Mouse (Mus musculus) stomach, embryonic 14.5 days (tissue): ENCODE measurements around the gene 3110009E18Rik. TPM values are rescaled to one million over a fixed set of nuclear protein-coding genes. Genes with fewer than 3 reads are reported as not detected.

Source experiments
- ATAC-seq: fragments of 200-750 bp; cut with Nextera tagmentation; 2 replicates; pipeline ENCODE4 v1.8.0; 2017; ENCODE audit warnings: low read depth, moderate TSS enrichment; ENCODE audit not compliant: insufficient number of reproducible peaks, insufficient read depth, low FRiP score
- H3K27ac ChIP-seq: fragments of 300-500 bp; sonication (generic); 2 replicates; pipeline ENCODE4 v1.5.1; 2014; ENCODE audit warnings: mild to moderate bottlenecking, low read length, moderate library complexity, mixed read lengths
- H3K27me3 ChIP-seq: fragments of 300-500 bp; sonication (generic); 2 replicates; pipeline ENCODE4 v1.6.1; 2014; ENCODE audit warnings: low read length, control low read depth, mixed read lengths; ENCODE audit not compliant: control insufficient read depth, insufficient read depth
- H3K36me3 ChIP-seq: fragments of 300-500 bp; sonication (generic); 2 replicates; pipeline ENCODE4 v1.6.1; 2014; ENCODE audit warnings: mild to moderate bottlenecking, control low read depth, low read length, moderate library complexity, mixed read lengths; ENCODE audit not compliant: control insufficient read depth, insufficient read depth
- H3K4me1 ChIP-seq: fragments of 300-500 bp; sonication (generic); 2 replicates; pipeline ENCODE4 v1.6.1; 2014; ENCODE audit warnings: low read length, control low read depth, mixed read lengths; ENCODE audit not compliant: control insufficient read depth, insufficient read depth
- H3K4me2 ChIP-seq: fragments of 300-500 bp; sonication (generic); replicated peaks from 2 replicates; pipeline ENCODE4 v1.6.1; 2014; ENCODE audit warnings: low read depth, low read length, control low read depth
- H3K4me3 ChIP-seq: fragments of 300-500 bp; sonication (generic); 2 replicates; pipeline ENCODE4 v1.5.1; 2014; ENCODE audit warnings: low read depth, low read length, control low read depth
- H3K9ac ChIP-seq: fragments of 300-500 bp; sonication (generic); replicated peaks from 2 replicates; pipeline ENCODE4 v1.6.1; 2014; ENCODE audit warnings: low read depth, mild to moderate bottlenecking, control low read depth, low read length, moderate library complexity, mixed read lengths
- H3K9me3 ChIP-seq: fragments of 300-500 bp; sonication (generic); 2 replicates; pipeline ENCODE4 v1.6.1; 2016; ENCODE audit warnings: low read depth, low read length, control low read depth; ENCODE audit not compliant: control insufficient read depth
- WGBS: fragments of 180-500 bp; shearing (Covaris S2); extraction: QIAGEN DNeasy Blood & Tissue Kit; methylation state at CpG from one replicate; pipeline ENCODE4 v1.1.7; 2014; 5-methylcytosine and 5-hydroxymethylcytosine counted together
- polyA plus RNA-seq: library from polyadenylated mRNA; unstranded; fragments of >200 nt; fragmentation: Nextera tagmentation; extraction: Ambion mirVana; gene quantifications from 2 replicates; pipeline ENCODE4 v1.2.1, GENCODE M21; 2014

The 3110009E18Rik gene
- polyA plus RNA-seq, 1 experiment from 2014 or later = 22.4 TPM

DNA sequence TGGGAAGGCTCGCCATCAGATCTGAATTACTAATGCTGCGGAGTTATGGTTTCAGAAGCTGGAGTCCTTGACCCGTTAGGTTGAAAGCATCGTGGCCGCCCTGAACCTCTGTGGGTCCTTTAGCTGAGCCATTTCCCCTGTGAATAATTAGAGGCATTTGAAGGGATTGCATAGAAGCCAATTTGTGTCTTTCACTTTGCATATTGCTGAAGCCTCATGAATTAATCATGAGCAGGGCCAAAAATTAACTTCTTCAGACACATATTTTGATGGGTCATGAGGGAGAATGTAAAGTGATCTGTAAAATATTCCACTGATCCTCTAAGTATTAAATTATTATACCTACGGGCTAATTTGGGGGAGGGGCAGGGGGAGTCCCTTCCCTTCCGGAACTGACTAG is 66.1 kb downstream of the 3110009E18Rik start:
- ATAC-seq = no peak
- Histone ChIP-seq H3K9me3 (no peaks in the 10 kb centered on the region), H3K4me1 (no peaks in the 10 kb centered on the region), H3K9ac (no peak overlapping the region), H3K27ac (no peak overlapping the region), H3K36me3 (no peaks in the 10 kb centered on the region), H3K4me3 (no peak overlapping the region), H3K27me3 (no peaks in the 10 kb centered on the region), H3K4me2 (no peak overlapping the region)
- WGBS = 84% methylated on average over 7 of the region's 7 CpGs

DNA sequence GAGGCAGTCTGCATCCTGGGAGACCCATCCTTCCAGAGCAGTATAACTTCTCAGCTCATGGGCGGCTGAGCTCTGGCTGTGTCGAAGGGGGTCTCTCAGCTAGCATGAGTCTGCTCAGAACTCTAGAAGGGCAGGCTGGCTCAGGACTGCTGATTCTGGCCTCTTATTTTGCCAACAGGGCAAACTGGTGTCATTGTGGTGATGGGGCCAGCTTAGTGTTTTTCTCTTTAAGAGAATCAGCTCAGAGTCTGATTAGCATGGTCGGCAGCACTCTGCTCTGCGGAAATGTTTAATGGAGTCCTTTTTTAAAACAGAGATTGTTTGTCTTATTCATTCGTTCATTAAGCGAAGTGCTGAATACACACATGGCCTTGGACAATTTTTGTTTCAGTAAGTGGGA is 68.2 kb downstream of the 3110009E18Rik start:
- H3K9me3 ChIP-seq = no peaks in the 10 kb centered on the region
- no peak overlapping the region for H3K4me3 ChIP-seq
- no peaks in the 10 kb centered on the region for H3K27me3 ChIP-seq
- H3K4me1 ChIP-seq = no peaks in the 10 kb centered on the region
- ATAC-seq = no peak
- no peaks in the 10 kb centered on the region for H3K36me3 ChIP-seq
- no peak overlapping the region for H3K4me2 ChIP-seq
- no peak overlapping the region for H3K27ac ChIP-seq
- H3K9ac ChIP-seq = no peak overlapping the region
- WGBS = 84% methylated on average over 6 of the region's 6 CpGs

DNA sequence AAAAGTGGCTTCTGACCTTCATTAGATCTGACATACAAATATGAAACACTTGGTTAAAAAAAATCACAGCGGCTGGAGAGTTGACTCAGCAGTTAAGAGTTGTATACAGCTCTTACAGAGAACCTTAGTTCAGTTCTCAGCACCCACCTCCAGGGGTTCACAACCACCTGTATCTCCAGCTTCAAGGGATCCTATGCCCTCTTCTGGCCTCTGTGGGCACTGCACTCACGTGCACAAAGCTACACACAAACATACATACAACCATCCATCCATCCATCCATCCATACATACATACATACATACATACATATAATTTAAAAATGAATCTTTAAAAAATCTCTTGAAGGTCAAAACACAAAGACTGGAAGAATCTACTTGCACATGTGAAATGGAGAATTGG is 69.3 kb downstream of the 3110009E18Rik start:
- Histone ChIP-seq H3K27me3 (no peaks in the 10 kb centered on the region), H3K4me2 (no peak overlapping the region), H3K4me1 (no peaks in the 10 kb centered on the region), H3K9ac (no peak overlapping the region), H3K4me3 (no peak overlapping the region), H3K36me3 (no peaks in the 10 kb centered on the region), H3K9me3 (no peaks in the 10 kb centered on the region), H3K27ac (no peak overlapping the region)
- WGBS = 97% methylated on average over 2 of the region's 2 CpGs
- ATAC-seq = no peak

DNA sequence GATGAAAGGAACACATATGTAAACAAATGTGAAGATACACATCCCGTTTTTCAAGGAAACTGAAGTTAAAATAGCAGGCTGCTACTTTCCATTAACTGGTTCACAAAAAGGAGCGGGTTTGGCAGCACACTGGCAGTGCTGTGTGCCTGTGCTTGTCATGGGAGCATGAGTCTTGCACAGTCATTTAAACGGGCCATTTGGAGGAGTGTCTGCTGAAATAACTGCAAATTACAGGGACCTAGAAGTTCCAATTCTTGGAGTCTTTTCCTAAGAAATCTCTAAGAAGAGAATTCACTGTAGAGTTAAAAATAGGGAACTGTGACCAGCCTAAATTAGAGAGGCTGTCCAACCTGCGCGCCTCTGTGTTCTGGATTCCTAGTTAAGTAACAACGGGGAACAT is 70.0 kb downstream of the 3110009E18Rik start:
- H3K9ac ChIP-seq = no peak overlapping the region
- no peaks in the 10 kb centered on the region for H3K36me3 ChIP-seq
- no peak overlapping the region for H3K27ac ChIP-seq
- no peak overlapping the region for H3K4me2 ChIP-seq
- H3K4me1 ChIP-seq = no peaks in the 10 kb centered on the region
- WGBS = 70% methylated on average over 6 of the region's 6 CpGs
- ATAC-seq = no peak
- no peaks in the 10 kb centered on the region for H3K9me3 ChIP-seq
- no peak overlapping the region for H3K4me3 ChIP-seq
- no peaks in the 10 kb centered on the region for H3K27me3 ChIP-seq

DNA sequence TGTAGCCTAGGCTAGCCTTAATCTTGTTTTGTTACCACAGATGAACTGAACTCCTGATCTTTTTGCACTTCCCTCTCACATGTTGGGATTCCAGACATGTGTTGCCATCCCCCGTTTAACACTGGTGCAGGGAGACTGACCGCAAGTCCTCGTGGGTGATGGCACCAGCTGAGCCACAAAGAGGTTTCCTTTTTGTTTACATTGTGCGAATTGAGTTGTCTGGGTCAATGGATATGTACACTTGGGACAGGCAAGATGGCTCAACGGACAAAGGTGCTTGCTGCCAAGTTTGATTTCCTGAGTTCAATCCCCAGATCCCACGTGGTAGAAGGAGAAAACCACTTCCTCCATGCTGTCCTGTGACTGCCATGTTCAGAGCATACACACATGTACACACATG is 71.3 kb downstream of the 3110009E18Rik start:
- Histone ChIP-seq H3K4me3 (no peak overlapping the region), H3K4me1 (no peaks in the 10 kb centered on the region), H3K4me2 (no peak overlapping the region), H3K36me3 (no peaks in the 10 kb centered on the region), H3K9ac (no peak overlapping the region), H3K27ac (no peak overlapping the region), H3K27me3 (no peaks in the 10 kb centered on the region), H3K9me3 (no peaks in the 10 kb centered on the region)
- WGBS = 76% methylated on average over 6 of the region's 6 CpGs
- no peak for ATAC-seq

DNA sequence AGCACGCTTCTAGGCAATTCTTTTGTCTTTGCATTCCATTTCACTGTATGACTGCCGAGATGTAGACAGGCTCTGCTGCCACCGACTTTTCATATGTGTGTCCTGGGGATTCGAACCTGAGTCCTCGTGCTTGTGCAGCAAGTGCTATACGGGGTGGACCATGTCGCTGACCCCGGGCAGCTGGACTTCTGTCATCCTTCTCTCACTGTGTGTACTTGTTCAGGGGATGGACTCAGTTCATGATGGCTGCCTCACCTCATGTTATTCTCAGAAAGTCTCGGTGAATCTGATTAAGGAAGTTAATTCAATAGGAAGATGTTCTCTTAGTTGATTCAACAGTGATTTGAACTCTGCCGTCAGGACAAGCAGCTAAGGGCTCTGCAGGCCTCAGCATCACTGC is 72.6 kb downstream of the 3110009E18Rik start:
- Histone ChIP-seq H3K4me1 (no peaks in the 10 kb centered on the region), H3K36me3 (no peaks in the 10 kb centered on the region), H3K27ac (no peak overlapping the region), H3K4me2 (no peak overlapping the region), H3K4me3 (no peak overlapping the region), H3K27me3 (no peaks in the 10 kb centered on the region), H3K9ac (no peak overlapping the region), H3K9me3 (no peaks in the 10 kb centered on the region)
- no peak for ATAC-seq
- 89% methylated on average over 10 of the region's 10 CpGs for WGBS

DNA sequence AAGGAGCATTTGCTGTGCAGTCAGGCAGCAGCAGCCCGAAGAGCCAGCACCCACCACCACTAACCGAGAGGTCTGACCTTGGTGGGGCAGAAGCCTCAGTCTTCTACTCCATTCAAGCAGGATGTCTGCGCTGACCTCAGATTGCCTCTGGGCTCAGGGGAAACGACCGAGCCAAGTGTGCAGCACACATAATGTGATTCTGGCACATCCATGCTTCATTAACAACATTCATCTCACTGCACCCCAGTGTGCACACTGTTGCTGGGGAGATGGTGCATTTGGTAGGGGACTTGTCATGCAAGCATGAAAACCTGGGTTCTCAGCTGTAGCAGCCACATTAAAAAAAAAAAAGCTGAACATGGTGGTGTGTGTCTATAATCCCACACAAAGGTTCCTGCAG is 75.0 kb downstream of the 3110009E18Rik start:
- WGBS = 46% methylated on average over 5 of the region's 5 CpGs

DNA sequence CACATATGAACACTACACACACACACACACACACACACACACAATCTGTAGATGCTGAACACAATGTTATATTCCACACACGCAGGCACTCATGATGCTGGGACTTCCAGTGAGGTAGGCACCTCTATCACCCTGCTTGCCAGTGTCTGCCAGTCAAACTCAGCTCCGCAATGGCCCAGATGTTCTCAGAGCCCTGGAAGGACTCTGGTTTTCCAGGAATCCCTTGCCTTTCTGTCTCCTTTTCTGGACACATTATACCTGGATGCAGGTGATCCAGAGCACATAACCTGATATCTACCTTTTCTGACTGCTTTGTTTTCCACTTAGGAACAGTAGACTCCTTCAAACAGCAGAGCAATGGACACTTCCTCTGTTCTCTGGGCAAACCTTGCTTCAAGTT is 75.7 kb downstream of the 3110009E18Rik start:
- no peaks in the 10 kb centered on the region for H3K9me3 ChIP-seq
- no peaks in the 10 kb centered on the region for H3K27me3 ChIP-seq
- no peak overlapping the region for H3K4me2 ChIP-seq
- H3K27ac ChIP-seq = no peak overlapping the region
- ATAC-seq = no peak
- H3K36me3 ChIP-seq = no peaks in the 10 kb centered on the region
- H3K4me3 ChIP-seq = no peak overlapping the region
- 88% methylated on average over 2 of the region's 2 CpGs for WGBS
- H3K9ac ChIP-seq = no peak overlapping the region
- H3K4me1 ChIP-seq = no peaks in the 10 kb centered on the region

More for the DNA sequence above, 75.0 kb downstream of the 3110009E18Rik start:
- Histone ChIP-seq H3K4me2 (no peak overlapping the region), H3K36me3 (no peaks in the 10 kb centered on the region), H3K9me3 (no peaks in the 10 kb centered on the region), H3K4me3 (no peak overlapping the region), H3K27ac (no peak overlapping the region), H3K4me1 (no peaks in the 10 kb centered on the region), H3K9ac (no peak overlapping the region), H3K27me3 (no peaks in the 10 kb centered on the region)
- no peak for ATAC-seq

DNA sequence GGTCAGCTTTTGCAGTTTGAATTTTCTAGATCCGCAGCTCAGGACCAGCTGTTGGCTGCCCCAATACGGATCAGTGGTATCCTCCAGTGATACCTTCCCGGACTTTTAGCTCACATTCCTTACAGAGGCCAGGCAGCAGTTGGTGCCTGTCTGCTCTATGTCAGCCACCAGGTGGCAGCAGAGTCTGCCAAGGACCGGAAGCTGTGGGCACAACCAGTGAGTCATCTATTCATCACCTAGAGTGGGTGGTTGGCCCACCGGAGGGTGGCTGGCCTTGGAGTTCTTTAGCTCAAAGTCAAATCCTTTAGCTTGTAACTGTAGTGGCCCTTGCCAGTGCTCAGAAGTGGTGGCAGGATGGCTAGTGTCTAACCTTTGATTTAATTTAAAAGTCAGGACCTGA is 76.2 kb downstream of the 3110009E18Rik start:
- Histone ChIP-seq H3K4me2 (no peak overlapping the region), H3K9me3 (no peaks in the 10 kb centered on the region), H3K9ac (no peak overlapping the region), H3K4me1 (no peaks in the 10 kb centered on the region), H3K36me3 (no peaks in the 10 kb centered on the region), H3K4me3 (no peak overlapping the region), H3K27me3 (no peaks in the 10 kb centered on the region), H3K27ac (no peak overlapping the region)
- 19% methylated on average over 5 of the region's 5 CpGs for WGBS
- peak; percentile 60; the same call in 1 of the 2 replicates for ATAC-seq
